In the genomic region with DNA sequence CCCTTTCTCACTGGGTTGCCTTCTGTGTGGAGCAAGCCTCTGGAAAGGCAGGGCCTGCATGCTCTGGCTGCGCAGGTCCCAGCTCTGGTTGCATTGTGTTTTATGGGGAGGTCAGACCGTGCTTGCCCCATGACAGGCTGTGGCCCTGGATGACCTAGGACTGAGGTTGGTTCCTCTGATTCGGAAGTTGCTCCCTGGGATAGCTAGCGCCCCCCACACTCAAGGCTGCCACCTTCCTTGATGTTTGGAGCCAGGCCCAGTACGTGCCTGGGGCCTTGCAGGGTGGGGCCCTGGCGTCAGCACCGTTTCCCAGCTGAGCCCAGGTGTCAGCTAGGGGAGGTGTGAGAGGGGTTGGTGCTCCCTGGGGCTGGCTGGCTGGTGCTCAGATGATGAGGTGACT, we compare ENCODE assay signal across 10 mouse cellular contexts. TPM values are rescaled to one million over a fixed set of nuclear protein-coding genes. Genes with fewer than 3 reads are reported as not detected.
DNase-seq lines count a peak whose midpoint lies in the region; ATAC-seq and TF ChIP-seq lines count a peak whose summit lies in the region.
"Had no signal": no experiment of that assay in that cellular context is flagged by ENCODE, and none has a peak within 500 bp of the region (broad histone marks: within the 10 kb centered on the region; RNA-seq: fewer than 3 reads in every experiment).

No protein-coding gene starts in this region.

- intact Hi-C loops in heart, postnatal 14 days (cut with DNase I), result no loop called here
- intact Hi-C loops in gastrocnemius, postnatal 36 days (cut with DNase I), result no loop called here

- 51% methylated on average over 7 of the region's 7 CpGs for WGBS in heart, embryonic 14.5 days
- WGBS in midbrain, embryonic 10.5 days, result 66% methylated on average over 7 of the region's 7 CpGs
- WGBS in midbrain, postnatal 0 days, result 70% methylated on average over 7 of the region's 7 CpGs
- 38% methylated on average over 7 of the region's 7 CpGs for WGBS in limb, embryonic 10.5 days
- 60% methylated on average over 7 of the region's 7 CpGs for WGBS in neural tube, embryonic 14.5 days

- no peak for TF ChIP-seq CTCF in midbrain, postnatal 0 days (IDR thresholded peaks at IDR 0.05)

- no peak overlapping the region for H3K27ac ChIP-seq in heart, embryonic 14.5 days (replicated peaks in 1 of 2; ENCODE audit: control insufficient read depth in 1 of 2, insufficient read depth in 1 of 2, low read depth in 2 of 2, low read length in 2 of 2)
- H3K27ac ChIP-seq in midbrain, embryonic 10.5 days (replicated peaks), result peak overlapping the region; percentile 53; the same call in 1 of the 2 replicates
- no peak overlapping the region for H3K27ac ChIP-seq in midbrain, postnatal 0 days (ENCODE audit: low read depth, low read length)
- peak overlapping the region; percentile 86 for H3K27ac ChIP-seq in limb, embryonic 10.5 days
- no peak overlapping the region for H3K27ac ChIP-seq in neural tube, embryonic 14.5 days (ENCODE audit: low read depth, low read length)

- H3K9ac ChIP-seq in heart, embryonic 14.5 days (ENCODE audit: low read length), result no peak overlapping the region; the same call in 1 of the 2 replicates
- H3K9ac ChIP-seq in midbrain, postnatal 0 days (replicated peaks; ENCODE audit: low read length, poor library complexity, severe bottlenecking), result no peak overlapping the region; the same call in 1 of the 2 replicates
- no peak overlapping the region for H3K9ac ChIP-seq in neural tube, embryonic 14.5 days (replicated peaks; ENCODE audit: low read depth, low read length)

- no peaks in the 10 kb centered on the region for H3K36me3 ChIP-seq in heart, embryonic 14.5 days (ENCODE audit: control insufficient read depth, insufficient read depth, low read length)
- H3K36me3 ChIP-seq in midbrain, embryonic 10.5 days, result 0 out of 2 replicates have a peak, but pooled peaks cover 5% of the 10 kb centered on the region
- no peaks in the 10 kb centered on the region for H3K36me3 ChIP-seq in midbrain, postnatal 0 days (ENCODE audit: insufficient read depth, low read length)
- H3K36me3 ChIP-seq in limb, embryonic 10.5 days, result 0 out of 2 replicates have a peak, but pooled peaks cover 11% of the 10 kb centered on the region
- H3K36me3 ChIP-seq in neural tube, embryonic 14.5 days (ENCODE audit: control insufficient read depth, insufficient read depth, low read length), result no peaks in the 10 kb centered on the region

- peaks cover 23% of the 10 kb centered on the region for H3K27me3 ChIP-seq in heart, embryonic 14.5 days (ENCODE audit: control insufficient read depth, insufficient read depth, low read length)
- peaks cover 82% of the 10 kb centered on the region for H3K27me3 ChIP-seq in midbrain, embryonic 10.5 days (ENCODE audit: low read depth, poor library complexity, severe bottlenecking)
- H3K27me3 ChIP-seq in midbrain, postnatal 0 days (ENCODE audit: insufficient read depth, low read length), result no peaks in the 10 kb centered on the region
- H3K27me3 ChIP-seq in limb, embryonic 10.5 days (ENCODE audit: low read depth, poor library complexity, severe bottlenecking), result peaks cover 28% of the 10 kb centered on the region
- H3K27me3 ChIP-seq in neural tube, embryonic 14.5 days (ENCODE audit: control insufficient read depth, insufficient read depth, low read length), result peaks cover 8% of the 10 kb centered on the region

- no peak for ATAC-seq in heart, embryonic 14.5 days (ENCODE audit: insufficient number of reproducible peaks, insufficient read depth, low FRiP score, low read depth)
- ATAC-seq in midbrain, postnatal 0 days (ENCODE audit: low FRiP score), result no peak
- no peak for ATAC-seq in neural tube, embryonic 14.5 days (ENCODE audit: low read depth)

- H3K4me3 ChIP-seq in heart, embryonic 14.5 days (ENCODE audit: control insufficient read depth in 1 of 2, insufficient read depth in 1 of 2, low read depth in 1 of 2, low read length in 2 of 2), result no peak overlapping the region
- peak overlapping the region; percentile 70; the same call in 1 of the 2 replicates for H3K4me3 ChIP-seq in midbrain, embryonic 10.5 days
- H3K4me3 ChIP-seq in midbrain, postnatal 0 days (ENCODE audit: low read depth, low read length), result no peak overlapping the region
- no peak overlapping the region for H3K4me3 ChIP-seq in limb, embryonic 10.5 days
- H3K4me3 ChIP-seq in neural tube, embryonic 14.5 days (ENCODE audit: low read depth, low read length), result no peak overlapping the region

- H3K9me3 ChIP-seq in heart, embryonic 14.5 days (ENCODE audit: control insufficient read depth, low read length), result no peaks in the 10 kb centered on the region
- H3K9me3 ChIP-seq in midbrain, embryonic 10.5 days (replicated peaks), result no peaks in the 10 kb centered on the region
- H3K9me3 ChIP-seq in midbrain, postnatal 0 days (ENCODE audit: low read length), result no peaks in the 10 kb centered on the region
- no peaks in the 10 kb centered on the region for H3K9me3 ChIP-seq in limb, embryonic 10.5 days (replicated peaks)
- H3K9me3 ChIP-seq in neural tube, embryonic 14.5 days (ENCODE audit: control insufficient read depth, low read length), result no peaks in the 10 kb centered on the region

- DNase-seq in heart, postnatal 14 days, result no peak
- no peak for DNase-seq in midbrain, embryonic 10.5 days (ENCODE audit: low spot score)
- no peak for DNase-seq in midbrain, postnatal 0 days (ENCODE audit: low spot score)
- no peak for DNase-seq in limb, embryonic 10.5 days (ENCODE audit: low spot score)
- DNase-seq in adrenal gland, postnatal 10 days, result no peak
- no peak for DNase-seq in gastrocnemius, postnatal 36 days
- DNase-seq: adrenal gland, adult 8-10 months; embryo, embryonic 11 days had no signal

- peaks cover 24 to 38% of the 10 kb centered on the region in 2 experiments for H3K4me1 ChIP-seq in heart, embryonic 14.5 days (ENCODE audit: control insufficient read depth in 2 of 2, insufficient read depth in 2 of 2, low read length in 2 of 2)
- H3K4me1 ChIP-seq in midbrain, embryonic 10.5 days, result peaks cover 100% of the 10 kb centered on the region
- peaks cover under 1% of the 10 kb centered on the region; the same call in 1 of the 2 replicates for H3K4me1 ChIP-seq in midbrain, postnatal 0 days (ENCODE audit: insufficient read depth, low read length)
- H3K4me1 ChIP-seq in limb, embryonic 10.5 days, result peaks cover 100% of the 10 kb centered on the region
- H3K4me1 ChIP-seq in neural tube, embryonic 14.5 days (ENCODE audit: control insufficient read depth, insufficient read depth, low read length), result peaks cover 17% of the 10 kb centered on the region

- H3K4me2 ChIP-seq in heart, embryonic 14.5 days (ENCODE audit: low read length), result 0 out of 2 replicates have a peak overlapping the region, but pooled peaks have one; percentile 4
- no peak overlapping the region for H3K4me2 ChIP-seq in midbrain, postnatal 0 days (ENCODE audit: low read depth, low read length, poor library complexity, severe bottlenecking)
- H3K4me2 ChIP-seq in neural tube, embryonic 14.5 days (ENCODE audit: low read depth, low read length), result peak overlapping the region; percentile 23; the same call in 1 of the 2 replicates

RNA-seq across cellular contexts. Expression of a gene that starts 4.0 kb away (rescaled TPM):
- 1.7 and 1.9 TPM in 2 replicates for polyA plus RNA-seq in heart, embryonic 14.5 days (2014; fragmentation: Nextera tagmentation; extraction: Ambion mirVana)
- total RNA-seq in heart, postnatal 14 days (2021), result 10 to 100 TPM; 22.0 to 23.1 TPM
- polyA plus RNA-seq in midbrain, embryonic 10.5 days (2016; fragmentation: Nextera tagmentation; extraction: Ambion mirVana), result 3.3 and 4.7 TPM in 2 replicates
- total RNA-seq in midbrain, postnatal 0 days (2014; rRNA removed), result 24.1 and 26.5 TPM in 2 replicates
- polyA plus RNA-seq in midbrain, postnatal 0 days (2015; fragmentation: Nextera tagmentation; extraction: Ambion mirVana), result 1.9 and 2.4 TPM in 2 replicates
- polyA plus RNA-seq in limb, embryonic 10.5 days (2016; fragmentation: Nextera tagmentation; extraction: Ambion mirVana), result 2.8 and 3.9 TPM in 2 replicates
- polyA plus RNA-seq in neural tube, embryonic 14.5 days (2014; fragmentation: Nextera tagmentation; extraction: Ambion mirVana), result 3.5 and 4.4 TPM in 2 replicates
- 10 to 100 TPM; 20.0 to 25.4 TPM for total RNA-seq in adrenal gland, postnatal 10 days (2021)
- total RNA-seq in gastrocnemius, postnatal 36 days (2021), result 1 to 10 TPM; 4.0 to 4.7 TPM

RNA-seq across cellular contexts. Expression of a gene that starts 43.5 kb away (rescaled TPM):
- polyA plus RNA-seq in heart, embryonic 14.5 days (2014; fragmentation: Nextera tagmentation; extraction: Ambion mirVana), result 0.15 TPM in 1 of 2 replicates, not detected in the other
- total RNA-seq in heart, postnatal 14 days (2021), result 1 to 10 TPM in 1 of 2 experiments, under 1 TPM in 1; 0.37 to 2.2 TPM
- 1.3 and 1.5 TPM in 2 replicates for polyA plus RNA-seq in midbrain, embryonic 10.5 days (2016; fragmentation: Nextera tagmentation; extraction: Ambion mirVana)
- 3.6 and 5.2 TPM in 2 replicates for total RNA-seq in midbrain, postnatal 0 days (2014; rRNA removed)
- polyA plus RNA-seq in midbrain, postnatal 0 days (2015; fragmentation: Nextera tagmentation; extraction: Ambion mirVana), result 2.3 and 2.5 TPM in 2 replicates
- polyA plus RNA-seq in limb, embryonic 10.5 days (2016; fragmentation: Nextera tagmentation; extraction: Ambion mirVana), result 1.2 and 2.2 TPM in 2 replicates
- 0.23 and 0.26 TPM in 2 replicates for polyA plus RNA-seq in neural tube, embryonic 14.5 days (2014; fragmentation: Nextera tagmentation; extraction: Ambion mirVana)
- total RNA-seq in adrenal gland, postnatal 10 days (2021), result 10 to 100 TPM; 24.1 to 26.0 TPM
- under 1 TPM in 1 of 2 experiments, not detected in 1; 0.20 TPM for total RNA-seq in gastrocnemius, postnatal 36 days (2021)

Comparison
In these comparisons a context has a peak if more than half of its experiments do, and no peak if none do; other contexts are left out.
1. H3K27ac ChIP-seq: peak in midbrain, embryonic 10.5 days (single experiment) and limb, embryonic 10.5 days (single experiment); none in heart, embryonic 14.5 days (0 of 2), midbrain, postnatal 0 days (single experiment) and neural tube, embryonic 14.5 days (single experiment).